Mouse (Mus musculus) myocyte (in vitro differentiated cells): ENCODE results near the gene Tfap2c. TPM values are rescaled to one million over a fixed set of nuclear protein-coding genes. Genes with fewer than 3 reads are reported as not detected.

Source experiments
- H3K27me3 ChIP-seq: one replicate; pipeline ENCODE4 v1.6.1; 2011; ENCODE audit not compliant: control insufficient read depth, insufficient read depth, insufficient read length
- H3K36me3 ChIP-seq: one replicate; pipeline ENCODE4 v1.6.1; 2011; ENCODE audit not compliant: control insufficient read depth, insufficient read depth
- H3K4me2 ChIP-seq: one replicate; pipeline ENCODE4 v1.6.1; 2011; ENCODE audit warnings: low read depth, control low read depth
- H3K4me3 ChIP-seq: one replicate; pipeline ENCODE4 v1.5.1; 2011; ENCODE audit warnings: mild to moderate bottlenecking, control low read depth, moderate library complexity
- H3K79me2 ChIP-seq: one replicate; pipeline ENCODE4 v1.6.1; 2011; ENCODE audit not compliant: control insufficient read depth, insufficient read depth
- H3ac ChIP-seq: one replicate; pipeline ENCODE4 v1.6.1; 2011; ENCODE audit not compliant: control insufficient read depth, insufficient read length
- CEBPB ChIP-seq: IDR thresholded peaks from 2 replicates; pipeline ENCODE4 v1.6.1; 2011; ENCODE audit warnings: mild to moderate bottlenecking, moderate library complexity; ENCODE audit not compliant: poor library complexity, insufficient read depth, severe bottlenecking
- E2F4 ChIP-seq: IDR thresholded peaks from one replicate; pipeline ENCODE4 v1.6.1; 2011; ENCODE audit warnings: mild to moderate bottlenecking, control low read depth, moderate library complexity; ENCODE audit not compliant: insufficient read depth
- MAX ChIP-seq: IDR thresholded peaks from one replicate; pipeline ENCODE4 v1.6.1; 2011; ENCODE audit warnings: low read depth, mild to moderate bottlenecking, control low read depth
- MYOD1 ChIP-seq, 3 experiments: IDR thresholded peaks; one replicate each; pipeline ENCODE4 v1.6.1; 2011; ENCODE audit warnings: control low read depth in 2 of 3, low read depth in 2 of 3, mild to moderate bottlenecking in 2 of 3, moderate library complexity in 1 of 3; ENCODE audit not compliant: insufficient read length in 2 of 3, control insufficient read depth in 1 of 3
- MYOG ChIP-seq, 3 experiments: IDR thresholded peaks; one replicate each; pipeline ENCODE4 v1.6.1; 2011; ENCODE audit warnings: control low read depth in 2 of 3, low read depth in 2 of 3, mild to moderate bottlenecking in 2 of 3; ENCODE audit not compliant: insufficient read length in 2 of 3, control insufficient read depth in 1 of 3, insufficient read depth in 1 of 3
- POLR2A ChIP-seq: IDR thresholded peaks from one replicate; pipeline ENCODE4 v1.6.1; 2011; ENCODE audit warnings: low read depth, mild to moderate bottlenecking, control low read depth, moderate library complexity; ENCODE audit not compliant: insufficient read length
- POLR2AphosphoS2 ChIP-seq: IDR thresholded peaks from one replicate; pipeline ENCODE4 v1.6.1; 2011; ENCODE audit warnings: low read depth, control low read depth; ENCODE audit not compliant: insufficient read length
- REST ChIP-seq: IDR thresholded peaks from one replicate; pipeline ENCODE4 v1.6.1; 2011; ENCODE audit warnings: mild to moderate bottlenecking, control low read depth, moderate library complexity; ENCODE audit not compliant: insufficient read depth, insufficient read length
- SRF ChIP-seq: IDR thresholded peaks from one replicate; pipeline ENCODE4 v1.6.1; 2011; ENCODE audit warnings: low read depth; ENCODE audit not compliant: control insufficient read depth, insufficient read length
- TCF12 ChIP-seq: IDR thresholded peaks from one replicate; pipeline ENCODE4 v1.6.1; 2011; ENCODE audit warnings: mild to moderate bottlenecking, control low read depth; ENCODE audit not compliant: poor library complexity, insufficient read depth, severe bottlenecking
- TCF3 ChIP-seq: IDR thresholded peaks from one replicate; pipeline ENCODE4 v1.6.1; 2011; ENCODE audit warnings: low read depth, control low read depth; ENCODE audit not compliant: insufficient read length
- USF1 ChIP-seq: IDR thresholded peaks from one replicate; pipeline ENCODE4 v1.6.1; 2011; ENCODE audit warnings: low read depth, mild to moderate bottlenecking, control low read depth, moderate library complexity
- polyA plus RNA-seq: library from polyadenylated mRNA; unstranded; fragments of >200 nt; fragmentation: generic; extraction: Trizol; gene quantifications from one replicate; pipeline ENCODE4 v1.2.1, GENCODE M21; 2012; ENCODE audit warnings: missing spikeins

Gene Tfap2c
- polyA plus RNA-seq, 1 experiment = not detected

DNA sequence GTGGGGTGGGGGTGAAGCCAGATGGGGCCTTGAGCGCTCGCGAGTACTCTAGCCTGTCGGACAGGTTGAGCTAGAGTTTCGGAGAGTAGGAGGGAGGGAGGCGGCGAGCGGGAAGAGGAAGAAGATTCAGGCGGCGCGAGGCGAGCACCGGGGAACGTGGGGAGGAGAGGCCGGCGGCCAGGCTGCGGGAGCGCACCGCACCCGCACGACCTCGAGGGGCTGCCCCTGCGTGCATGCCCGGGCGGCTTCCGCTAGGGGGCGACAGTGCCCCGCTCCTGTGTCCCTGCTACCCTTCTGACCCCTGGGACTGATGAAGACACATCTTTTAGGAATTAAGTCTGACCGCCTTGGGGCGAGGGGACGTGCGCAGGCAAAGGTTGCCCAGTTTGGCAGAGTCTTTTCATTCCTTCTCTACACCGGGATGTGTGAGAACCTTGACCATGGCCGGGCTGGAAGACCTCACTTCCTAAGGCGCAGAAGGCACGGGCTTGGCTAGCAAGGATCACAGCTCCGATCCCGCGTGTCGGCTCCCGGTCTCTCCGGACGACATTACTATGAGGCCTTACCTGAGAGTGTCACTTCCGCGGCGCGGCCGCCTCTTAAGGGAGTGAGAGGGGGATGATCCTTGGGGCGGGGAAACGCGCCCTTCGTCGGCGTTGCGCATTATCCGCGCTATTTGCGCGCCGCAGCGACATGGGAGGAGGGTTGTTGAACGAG lies 1.1 kb downstream of the Tfap2c start:
- Histone ChIP-seq H3K4me3 (no peak overlapping the region), H3ac (no peak overlapping the region), H3K79me2 (no peaks in the 10 kb centered on the region), H3K4me2 (no peak overlapping the region), H3K36me3 (no peaks in the 10 kb centered on the region), H3K27me3 (peaks cover 62% of the 10 kb centered on the region)
- TF ChIP-seq POLR2A (no peak), MAX (no peak), MYOD1 (IDR thresholded peaks at IDR 0.05; ENCODE audit: control insufficient read depth in 1 of 3, insufficient read length in 2 of 3, low read depth in 2 of 3) (no peak), USF1 (no peak), REST (no peak), CEBPB (no peak), MYOG (IDR thresholded peaks at IDR 0.05; ENCODE audit: control insufficient read depth in 1 of 3, insufficient read depth in 1 of 3, insufficient read length in 2 of 3, low read depth in 2 of 3) (no peak), TCF12 (no peak), POLR2AphosphoS2 (no peak), SRF (no peak), TCF3 (no peak), E2F4 (no peak)

GRCm38 (mm10) chr2:172551081-172551720 lies 1.8 kb downstream of the Tfap2c start:
- H3K79me2 ChIP-seq = no peaks in the 10 kb centered on the region
- no peak overlapping the region for H3K4me2 ChIP-seq
- H3K36me3 ChIP-seq = no peaks in the 10 kb centered on the region
- no peak overlapping the region for H3ac ChIP-seq
- peaks cover 62% of the 10 kb centered on the region for H3K27me3 ChIP-seq
- TF ChIP-seq TCF12 (no peak), POLR2A (no peak), MYOD1 (IDR thresholded peaks at IDR 0.05; ENCODE audit: control insufficient read depth in 1 of 3, insufficient read length in 2 of 3, low read depth in 2 of 3) (no peak), MYOG (IDR thresholded peaks at IDR 0.05; ENCODE audit: control insufficient read depth in 1 of 3, insufficient read depth in 1 of 3, insufficient read length in 2 of 3, low read depth in 2 of 3) (no peak), TCF3 (no peak), MAX (no peak), CEBPB (no peak), E2F4 (no peak), REST (no peak), SRF (no peak), USF1 (no peak), POLR2AphosphoS2 (no peak)
- no peak overlapping the region for H3K4me3 ChIP-seq

DNA sequence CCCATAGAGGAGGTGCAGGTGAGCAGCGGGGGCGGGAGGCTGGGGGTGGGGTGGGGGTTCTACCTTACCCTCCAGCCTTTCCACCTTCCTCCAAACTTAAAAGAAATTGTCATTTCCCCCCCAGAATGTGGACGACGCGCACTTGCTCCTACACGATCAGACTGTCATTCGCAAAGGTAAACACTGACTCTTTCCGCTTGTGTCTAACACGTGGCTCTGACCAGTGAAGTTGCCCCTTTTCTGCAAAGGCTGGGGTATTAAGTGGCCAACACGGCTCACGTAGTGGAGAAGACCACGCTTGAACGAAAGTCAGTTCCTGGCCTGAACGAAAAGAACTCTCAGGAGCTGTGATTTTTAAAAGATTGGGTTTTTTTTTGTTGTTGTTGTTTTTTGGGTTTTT lies 2.5 kb downstream of the Tfap2c start:
- Histone ChIP-seq H3K4me3 (no peak overlapping the region), H3K36me3 (no peaks in the 10 kb centered on the region), H3K4me2 (no peak overlapping the region)

GRCm38 (mm10) chr2:172552666-172553065 lies 3.3 kb downstream of the Tfap2c start:
- H3ac ChIP-seq = no peak overlapping the region
- no peaks in the 10 kb centered on the region for H3K36me3 ChIP-seq
- H3K79me2 ChIP-seq = no peaks in the 10 kb centered on the region
- TF ChIP-seq E2F4 = no peak
- no peak for TF ChIP-seq MAX
- no peak for TF ChIP-seq REST
- no peak for TF ChIP-seq USF1
- no peak for TF ChIP-seq MYOG (IDR thresholded peaks at IDR 0.05; ENCODE audit: control insufficient read depth in 1 of 3, insufficient read depth in 1 of 3, insufficient read length in 2 of 3, low read depth in 2 of 3)
- no peak for TF ChIP-seq TCF12
- TF ChIP-seq MYOD1 (IDR thresholded peaks at IDR 0.05; ENCODE audit: control insufficient read depth in 1 of 3, insufficient read length in 2 of 3, low read depth in 2 of 3) = no peak
- TF ChIP-seq POLR2A = no peak
- no peak for TF ChIP-seq SRF
- no peak for TF ChIP-seq CEBPB
- TF ChIP-seq TCF3 = no peak
- no peak overlapping the region for H3K4me3 ChIP-seq
- H3K4me2 ChIP-seq = no peak overlapping the region
- H3K27me3 ChIP-seq = peaks cover 49% of the 10 kb centered on the region

More for the DNA sequence above, 2.5 kb downstream of the Tfap2c start:
- TF ChIP-seq POLR2A = no peak
- no peak for TF ChIP-seq POLR2AphosphoS2
- TF ChIP-seq USF1 = no peak
- TF ChIP-seq MYOD1 (IDR thresholded peaks at IDR 0.05; ENCODE audit: control insufficient read depth in 1 of 3, insufficient read length in 2 of 3, low read depth in 2 of 3) = no peak
- TF ChIP-seq TCF3 = no peak
- TF ChIP-seq CEBPB = no peak
- no peak for TF ChIP-seq SRF
- no peak for TF ChIP-seq MAX
- TF ChIP-seq REST = no peak
- TF ChIP-seq MYOG (IDR thresholded peaks at IDR 0.05; ENCODE audit: control insufficient read depth in 1 of 3, insufficient read depth in 1 of 3, insufficient read length in 2 of 3, low read depth in 2 of 3) = no peak
- TF ChIP-seq E2F4 = no peak
- TF ChIP-seq TCF12 = no peak
- no peaks in the 10 kb centered on the region for H3K79me2 ChIP-seq
- peaks cover 56% of the 10 kb centered on the region for H3K27me3 ChIP-seq
- no peak overlapping the region for H3ac ChIP-seq
